Mouse (Mus musculus) ES-CJ7 (cell line): ENCODE measurements at regions not wholly inside any gene's neighbourhood (a gene's known extent, or its start where the extent isn't known, plus 50 kb on each side); places are given as distances from the start of the nearest gene placed in this dataset.

Experiments
- DNase-seq: peaks from one replicate; pipeline ENCODE4 v3.0.0; 2011; ENCODE audit warnings: low read depth, low spot score

- no peak for DNase-seq
Observed at GRCm38 (mm10) chr3:143722082-143722481, 482.9 kb downstream of the Lmo4 start.

GRCm38 (mm10) chr3:143713183-143713582 is 491.8 kb downstream of the Lmo4 start:
- DNase-seq, result no peak

GRCm38 (mm10) chr3:143710805-143711469 is 494.1 kb downstream of the Lmo4 start:
- no peak for DNase-seq

- no peak for DNase-seq
Observed at GRCm38 (mm10) chr3:143706679-143707078, 498.3 kb downstream of the Lmo4 start.

GRCm38 (mm10) chr3:143694817-143695216 is 510.2 kb downstream of the Lmo4 start:
- DNase-seq, result no peak

- DNase-seq, result no peak
Observed at GRCm38 (mm10) chr3:143685742-143686141, 519.3 kb downstream of the Lmo4 start.

GRCm38 (mm10) chr3:143678186-143678585 is 526.8 kb downstream of the Lmo4 start:
- no peak for DNase-seq

- no peak for DNase-seq
Observed at GRCm38 (mm10) chr3:143674855-143675254, 530.2 kb downstream of the Lmo4 start.

GRCm38 (mm10) chr3:143674446-143674845 is 530.6 kb downstream of the Lmo4 start:
- DNase-seq, result no peak

GRCm38 (mm10) chr3:143662041-143662685 is 542.9 kb downstream of the Lmo4 start:
- no peak for DNase-seq

GRCm38 (mm10) chr3:143659421-143659978 is 545.5 kb downstream of the Lmo4 start:
- no peak for DNase-seq

GRCm38 (mm10) chr3:143647237-143647636 is 557.8 kb downstream of the Lmo4 start:
- DNase-seq, result no peak

GRCm38 (mm10) chr3:143646836-143647235 is 558.2 kb downstream of the Lmo4 start:
- no peak for DNase-seq

- DNase-seq, result no peak
Observed at GRCm38 (mm10) chr3:143633036-143633435, 572.0 kb downstream of the Lmo4 start.

GRCm38 (mm10) chr3:143631183-143631582 is 573.8 kb downstream of the Lmo4 start:
- DNase-seq, result no peak

- no peak for DNase-seq
Observed at GRCm38 (mm10) chr3:143624906-143625305, 580.1 kb downstream of the Lmo4 start.

GRCm38 (mm10) chr3:143622275-143622674 is 582.7 kb downstream of the Lmo4 start:
- no peak for DNase-seq

GRCm38 (mm10) chr3:143619125-143619524 is 585.9 kb downstream of the Lmo4 start:
- no peak for DNase-seq

GRCm38 (mm10) chr3:143614895-143615294 is 590.1 kb downstream of the Lmo4 start:
- no peak for DNase-seq

- no peak for DNase-seq
Observed at GRCm38 (mm10) chr3:143614004-143614403, 591.0 kb downstream of the Lmo4 start.

GRCm38 (mm10) chr3:143609673-143610072 is 595.3 kb downstream of the Lmo4 start:
- DNase-seq, result no peak

- peak; percentile 7 for DNase-seq
Observed at GRCm38 (mm10) chr3:143599120-143599519, 605.9 kb downstream of the Lmo4 start.

- DNase-seq, result no peak
Observed at GRCm38 (mm10) chr3:143596949-143597593, 607.9 kb downstream of the Lmo4 start.
